Comparison of ENCODE assay signal across 9 mouse cellular contexts in the genomic region with DNA sequence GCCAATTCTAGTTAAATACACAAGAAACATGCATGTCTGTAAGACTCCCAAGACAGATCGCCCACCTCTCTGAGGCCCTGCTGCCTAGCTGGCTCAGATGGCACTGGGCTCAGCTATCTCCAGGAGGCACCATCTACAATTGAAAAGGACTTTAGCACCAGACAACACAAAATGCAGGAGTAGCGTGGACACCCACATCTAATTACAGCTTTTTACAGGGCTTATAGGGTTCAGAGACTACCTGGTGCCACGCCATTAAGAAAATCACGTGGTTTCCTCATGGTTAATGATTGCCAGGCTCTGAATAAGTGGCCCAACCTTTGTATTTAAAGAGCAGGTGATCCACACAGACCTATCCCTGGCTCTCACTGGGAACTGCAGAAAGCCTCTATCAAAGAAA. TPM values are rescaled to one million over a fixed set of nuclear protein-coding genes. Genes with fewer than 3 reads are reported as not detected.
DNase-seq lines count a peak whose midpoint lies in the region; ATAC-seq lines count a peak whose summit lies in the region.
"Had no signal": no experiment of that assay in that cellular context is flagged by ENCODE, and none has a peak within 500 bp of the region (broad histone marks: within the 10 kb centered on the region; RNA-seq: fewer than 3 reads in every experiment).

No protein-coding gene starts in this region.

- DNase-seq in cerebellum, adult 9-11 months: peak; percentile 11
- no peak for DNase-seq in cerebellum, postnatal 14 days
- peak; percentile 43 for DNase-seq in urinary bladder, postnatal 14 days (ENCODE audit: low spot score)
- no peak for DNase-seq in urinary bladder, postnatal 25 days (ENCODE audit: low spot score)
- DNase-seq in c-Kit-positive CD71-positive TER-119-positive erythroid progenitor cells, embryonic 14.5 days (ENCODE audit: low spot score): no peak
- no peak for DNase-seq in adrenal gland, adult 2 months
- no peak for DNase-seq in embryo, embryonic 9.5 days (ENCODE audit: extremely low spot score)

- no peaks in the 10 kb centered on the region for H3K27me3 ChIP-seq in liver, embryonic 16.5 days (ENCODE audit: control insufficient read depth, insufficient read depth, low read depth, low read length)

- H3K9me3 ChIP-seq in liver, embryonic 16.5 days (replicated peaks; ENCODE audit: control insufficient read depth, low read length): no peaks in the 10 kb centered on the region

- no peaks in the 10 kb centered on the region for H3K36me3 ChIP-seq in liver, embryonic 16.5 days (ENCODE audit: control insufficient read depth, insufficient read depth)

- H3K4me3 ChIP-seq in liver, embryonic 16.5 days (ENCODE audit: low read depth, low read length): no peak overlapping the region

- H3K4me1 ChIP-seq in liver, embryonic 16.5 days (ENCODE audit: control insufficient read depth, low read depth, low read length): no peaks in the 10 kb centered on the region; the same call in 1 of the 2 replicates

- 0 out of 2 replicates have a peak overlapping the region, but pooled peaks have one; percentile 4 for H3K27ac ChIP-seq in liver, embryonic 16.5 days (ENCODE audit: low read length)

- peak overlapping the region; percentile 30; the same call in 1 of the 2 replicates for H3K4me2 ChIP-seq in liver, embryonic 16.5 days (ENCODE audit: low read depth, low read length)

- peak; percentile 81 for ATAC-seq in liver, embryonic 16.5 days (ENCODE audit: low read depth)

- no peak overlapping the region for H3K9ac ChIP-seq in liver, embryonic 16.5 days (ENCODE audit: low read depth, low read length)

- WGBS in liver, embryonic 16.5 days (ENCODE audit: insufficient replicate concordance): 45% methylated on average over 4 of the region's 4 CpGs

RNA-seq across cellular contexts. Expression of gene Rcbtb2, which starts 15.9 kb away (rescaled TPM):
- 19.5 and 21.4 TPM in 2 replicates for polyA plus RNA-seq in liver, embryonic 16.5 days (2015; fragmentation: Nextera tagmentation; extraction: Ambion mirVana)
- 10 to 100 TPM; 28.6 to 34.3 TPM for total RNA-seq in adrenal gland, adult 2 months (2021)
- 30.7 and 39.4 TPM in 2 replicates for polyA plus RNA-seq in adrenal gland, adult 2 months (2012; rRNA removed)

RNA-seq across cellular contexts. Expression of gene Cysltr2, which starts 58.0 kb away (rescaled TPM):
- polyA plus RNA-seq in liver, embryonic 16.5 days (2015; fragmentation: Nextera tagmentation; extraction: Ambion mirVana): 0.23 and 0.26 TPM in 2 replicates
- total RNA-seq in adrenal gland, adult 2 months (2021): 1 to 10 TPM; 1.3 to 2.1 TPM
- 1.0 and 2.0 TPM in 2 replicates for polyA plus RNA-seq in adrenal gland, adult 2 months (2012; rRNA removed)
- total RNA-seq: megakaryocyte, adult 5-6 weeks had no signal

Comparison
In these comparisons a context has a peak if more than half of its experiments do, and no peak if none do; other contexts are left out.
1. DNase-seq: peak in cerebellum, adult 9-11 months (single experiment) and urinary bladder, postnatal 14 days (single experiment); none in cerebellum, postnatal 14 days (0 of 2), urinary bladder, postnatal 25 days (single experiment), c-Kit-positive CD71-positive TER-119-positive erythroid progenitor cells, embryonic 14.5 days (single experiment), adrenal gland, adult 2 months (single experiment) and embryo, embryonic 9.5 days (single experiment).